Mouse (Mus musculus) intestine, embryonic 14.5 days (tissue): ENCODE measurements around the gene Kif26b. TPM values are rescaled to one million over a fixed set of nuclear protein-coding genes. Genes with fewer than 3 reads are reported as not detected.

Experiments used
- ATAC-seq: fragments of 200-750 bp; cut with Nextera tagmentation; replicated peaks from 2 replicates; pipeline ENCODE4 v1.8.0; 2017; ENCODE audit warnings: low read depth, moderate number of reproducible peaks, moderate TSS enrichment, moderate library complexity; ENCODE audit not compliant: low FRiP score, low TSS enrichment
- DNase-seq: peaks from one replicate; pipeline ENCODE4 v3.0.0-alpha.2; 2018; ENCODE audit warnings: low spot score
- H3K27ac ChIP-seq: fragments of 300-500 bp; sonication (generic); 2 replicates; pipeline ENCODE4 v1.5.1; 2014; ENCODE audit warnings: low read depth, mild to moderate bottlenecking, control low read depth
- H3K27me3 ChIP-seq: fragments of 300-500 bp; sonication (generic); replicated peaks from 2 replicates; pipeline ENCODE4 v1.6.1; 2014; ENCODE audit warnings: low read length, control low read depth; ENCODE audit not compliant: control insufficient read depth, insufficient read depth
- H3K36me3 ChIP-seq: fragments of 300-500 bp; sonication (generic); 2 replicates; pipeline ENCODE4 v1.6.1; 2014; ENCODE audit warnings: low read length, control low read depth; ENCODE audit not compliant: control insufficient read depth, insufficient read depth
- H3K4me1 ChIP-seq: fragments of 300-500 bp; sonication (generic); replicated peaks from 2 replicates; pipeline ENCODE4 v1.6.1; 2014; ENCODE audit warnings: low read length, control low read depth, mixed read lengths; ENCODE audit not compliant: control insufficient read depth, insufficient read depth
- H3K4me2 ChIP-seq: fragments of 300-500 bp; sonication (generic); 2 replicates; pipeline ENCODE4 v1.6.1; 2014; ENCODE audit warnings: low read length
- H3K4me3 ChIP-seq: fragments of 300-500 bp; sonication (generic); 2 replicates; pipeline ENCODE4 v1.5.1; 2014; ENCODE audit warnings: low read depth, low read length, control low read depth, mixed read lengths
- H3K9ac ChIP-seq: fragments of 300-500 bp; sonication (generic); 2 replicates; pipeline ENCODE4 v1.6.1; 2014; ENCODE audit warnings: mild to moderate bottlenecking, low read length
- H3K9me3 ChIP-seq: fragments of 300-500 bp; sonication (generic); 2 replicates; pipeline ENCODE4 v1.6.1; 2016; ENCODE audit warnings: low read length, control low read depth; ENCODE audit not compliant: control insufficient read depth
- WGBS: fragments of 180-500 bp; shearing (Covaris S2); extraction: QIAGEN DNeasy Blood & Tissue Kit; methylation state at CpG from one replicate; pipeline ENCODE4 v1.1.7; 2014; 5-methylcytosine and 5-hydroxymethylcytosine counted together
- polyA plus RNA-seq: library from polyadenylated mRNA; unstranded; fragments of >200 nt; fragmentation: Nextera tagmentation; extraction: Ambion mirVana; gene quantifications from 2 replicates; pipeline ENCODE4 v1.2.1, GENCODE M21; 2014

Gene Kif26b
- polyA plus RNA-seq, 1 experiment from 2014 or later = 8.8 TPM

DNA sequence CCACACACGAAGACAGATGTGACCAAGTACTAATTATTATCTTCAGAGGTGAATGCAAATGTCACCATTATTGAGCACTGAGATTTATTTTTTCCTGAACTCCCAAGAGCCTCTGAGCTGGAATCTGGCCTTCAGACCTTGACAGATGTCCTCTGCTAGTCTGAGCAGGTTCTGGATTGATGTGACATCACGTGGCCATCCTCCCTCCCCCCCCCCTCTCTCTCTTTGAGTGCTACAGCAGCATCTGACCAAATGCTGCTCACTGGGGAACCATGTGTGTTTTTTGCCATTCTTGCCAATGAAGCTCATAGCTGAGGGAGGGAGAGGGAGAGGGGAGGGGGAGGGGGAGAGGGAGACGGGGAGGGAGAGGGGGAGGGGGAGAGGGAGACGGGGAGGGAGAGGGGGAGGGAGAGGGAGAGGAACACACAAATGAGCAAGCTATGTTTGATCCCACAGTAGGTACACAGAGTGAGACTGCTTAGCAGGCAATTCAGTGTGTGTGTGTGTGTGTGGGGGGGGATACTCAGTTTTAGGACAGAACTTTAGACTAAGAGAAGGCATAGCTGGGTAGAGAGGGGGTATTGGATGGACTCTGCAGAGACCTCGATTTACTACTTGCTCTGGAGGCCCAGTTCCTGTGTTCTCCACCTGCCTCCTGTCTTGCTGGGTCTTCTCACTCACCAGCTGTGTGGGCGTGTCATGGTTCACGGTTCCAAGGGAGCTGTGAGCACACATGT lies 241.9 kb downstream of the Kif26b start:
- Histone ChIP-seq H3K27ac (no peak overlapping the region), H3K36me3 (no peaks in the 10 kb centered on the region), H3K4me3 (no peak overlapping the region), H3K9me3 (no peaks in the 10 kb centered on the region), H3K4me2 (no peak overlapping the region), H3K27me3 (no peaks in the 10 kb centered on the region), H3K4me1 (no peaks in the 10 kb centered on the region), H3K9ac (no peak overlapping the region)
- 61% methylated on average over 6 of the region's 7 CpGs for WGBS
- ATAC-seq (no peak), DNase-seq (peak; percentile 24)

GRCm38 (mm10) chr1:178779742-178780141 lies 250.8 kb downstream of the Kif26b start:
- WGBS = 55% methylated on average over 2 of the region's 2 CpGs
- no peak for ATAC-seq
- Histone ChIP-seq H3K4me1 (no peaks in the 10 kb centered on the region), H3K27ac (no peak overlapping the region), H3K36me3 (no peaks in the 10 kb centered on the region), H3K4me3 (no peak overlapping the region), H3K9ac (no peak overlapping the region), H3K9me3 (no peaks in the 10 kb centered on the region), H3K27me3 (no peaks in the 10 kb centered on the region), H3K4me2 (no peak overlapping the region)
- DNase-seq = no peak

GRCm38 (mm10) chr1:178784043-178784442 lies 255.1 kb downstream of the Kif26b start:
- H3K27me3 ChIP-seq = no peaks in the 10 kb centered on the region

DNA sequence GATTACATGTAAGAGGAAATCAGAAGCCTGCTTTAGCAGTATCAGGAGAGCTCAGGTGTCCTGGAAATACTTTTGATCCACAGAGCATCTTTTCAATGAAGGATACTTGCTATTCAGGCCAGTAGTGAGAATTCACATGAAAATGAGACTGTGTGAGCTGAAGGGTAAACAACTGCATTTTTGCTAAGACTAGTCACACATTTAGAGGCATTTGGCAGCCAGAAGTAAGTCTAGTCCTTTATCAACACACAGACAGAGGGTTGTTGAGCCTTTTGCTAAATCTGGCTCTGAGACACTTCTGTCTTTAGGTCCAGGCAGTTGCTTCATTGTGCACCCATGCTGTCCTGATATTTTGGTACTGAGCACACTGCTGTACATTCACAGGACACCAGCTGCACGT lies 262.3 kb downstream of the Kif26b start:
- no peak overlapping the region for H3K9ac ChIP-seq
- H3K9me3 ChIP-seq = no peaks in the 10 kb centered on the region
- ATAC-seq (no peak), DNase-seq (no peak)
- H3K4me2 ChIP-seq = no peak overlapping the region
- H3K4me1 ChIP-seq = peaks cover 7% of the 10 kb centered on the region; the same call in 1 of the 2 replicates
- WGBS = 27% methylated on average over 1 of the region's 1 CpGs
- no peak overlapping the region for H3K27ac ChIP-seq
- H3K27me3 ChIP-seq = no peaks in the 10 kb centered on the region
- H3K4me3 ChIP-seq = no peak overlapping the region
- no peaks in the 10 kb centered on the region for H3K36me3 ChIP-seq

More at GRCm38 (mm10) chr1:178784043-178784442, 255.1 kb downstream of the Kif26b start:
- H3K4me2 ChIP-seq = no peak overlapping the region
- H3K4me1 ChIP-seq = no peaks in the 10 kb centered on the region
- DNase-seq (no peak), ATAC-seq (no peak)
- 96% methylated on average over 6 of the region's 6 CpGs for WGBS
- H3K9me3 ChIP-seq = no peaks in the 10 kb centered on the region
- H3K36me3 ChIP-seq = no peaks in the 10 kb centered on the region
- no peak overlapping the region for H3K4me3 ChIP-seq
- no peak overlapping the region for H3K27ac ChIP-seq
- H3K9ac ChIP-seq = no peak overlapping the region

DNA sequence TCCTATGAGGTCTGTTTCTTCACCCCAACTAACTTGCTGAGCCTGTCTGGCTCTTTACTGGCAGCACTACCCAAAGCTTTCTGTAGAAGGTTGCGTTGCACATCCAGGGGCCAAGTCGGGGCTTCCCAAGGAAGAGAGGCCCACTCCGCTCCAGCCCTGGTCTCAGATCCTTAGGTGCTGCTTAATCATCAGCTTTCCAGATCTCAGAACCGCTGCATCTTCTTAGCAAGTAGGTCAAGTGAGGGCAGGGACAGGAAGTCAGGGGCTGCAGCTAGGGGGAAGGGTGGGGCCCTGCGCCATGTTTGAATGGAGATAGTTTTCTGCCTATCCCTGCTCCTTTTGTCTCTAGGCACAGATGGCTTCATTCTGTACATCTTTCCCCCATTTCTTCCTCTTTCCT lies 263.8 kb downstream of the Kif26b start:
- Histone ChIP-seq H3K4me1 (peaks cover 7% of the 10 kb centered on the region; the same call in 1 of the 2 replicates), H3K4me3 (no peak overlapping the region), H3K27ac (no peak overlapping the region), H3K9ac (no peak overlapping the region), H3K4me2 (no peak overlapping the region), H3K9me3 (no peaks in the 10 kb centered on the region), H3K36me3 (no peaks in the 10 kb centered on the region), H3K27me3 (no peaks in the 10 kb centered on the region)
- WGBS = 84% methylated on average over 5 of the region's 5 CpGs
- no peak for ATAC-seq
- DNase-seq = no peak

- Histone ChIP-seq H3K9me3 (no peaks in the 10 kb centered on the region), H3K27ac (no peak overlapping the region), H3K4me3 (no peak overlapping the region), H3K36me3 (no peaks in the 10 kb centered on the region), H3K4me1 (peaks cover 22% of the 10 kb centered on the region), H3K9ac (no peak overlapping the region), H3K4me2 (no peak overlapping the region), H3K27me3 (no peaks in the 10 kb centered on the region)
- no peak for DNase-seq
- ATAC-seq = no peak
- 94% methylated on average over 7 of the region's 7 CpGs for WGBS
These were observed 265.9 kb downstream of the Kif26b start for GRCm38 (mm10) chr1:178794866-178795265.

DNA sequence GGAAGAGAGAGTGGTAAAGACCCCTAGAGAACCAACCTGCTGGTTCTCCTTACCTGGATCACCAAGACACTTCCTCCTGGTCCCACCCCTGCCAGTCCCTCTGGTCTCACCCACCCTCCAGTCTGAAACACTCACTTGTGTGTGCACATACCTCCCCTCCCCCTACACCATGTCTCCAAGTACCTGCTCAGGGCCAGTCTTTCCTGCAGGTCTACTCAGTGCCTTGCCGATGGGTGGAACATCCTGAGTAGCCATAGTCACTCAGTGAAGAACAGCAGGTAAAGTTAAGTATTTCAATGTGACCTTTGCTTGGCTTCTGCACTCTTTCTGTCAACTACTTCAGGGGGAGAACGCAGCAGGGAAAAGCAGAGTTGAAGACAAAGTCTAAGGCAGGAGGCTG lies 268.5 kb downstream of the Kif26b start:
- 72% methylated on average over 2 of the region's 2 CpGs for WGBS
- H3K4me1 ChIP-seq = peaks cover 18% of the 10 kb centered on the region

GRCm38 (mm10) chr1:178798333-178798732 lies 269.4 kb downstream of the Kif26b start:
- DNase-seq (no peak), ATAC-seq (no peak)
- Histone ChIP-seq H3K36me3 (no peaks in the 10 kb centered on the region), H3K9ac (no peak overlapping the region), H3K4me1 (peaks cover 22% of the 10 kb centered on the region), H3K27me3 (no peaks in the 10 kb centered on the region), H3K4me3 (peak overlapping the region; percentile 15; the same call in 1 of the 2 replicates), H3K4me2 (peak overlapping the region; percentile 28), H3K9me3 (no peaks in the 10 kb centered on the region), H3K27ac (no peak overlapping the region)
- 3% methylated on average over 5 of the region's 5 CpGs for WGBS

More for the DNA sequence above, 268.5 kb downstream of the Kif26b start:
- H3K27ac ChIP-seq = no peak overlapping the region
- H3K27me3 ChIP-seq = no peaks in the 10 kb centered on the region
- no peak overlapping the region for H3K4me2 ChIP-seq
- H3K9me3 ChIP-seq = no peaks in the 10 kb centered on the region
- no peak for ATAC-seq
- H3K9ac ChIP-seq = no peak overlapping the region
- H3K36me3 ChIP-seq = no peaks in the 10 kb centered on the region
- no peak for DNase-seq
- H3K4me3 ChIP-seq = no peak overlapping the region

DNA sequence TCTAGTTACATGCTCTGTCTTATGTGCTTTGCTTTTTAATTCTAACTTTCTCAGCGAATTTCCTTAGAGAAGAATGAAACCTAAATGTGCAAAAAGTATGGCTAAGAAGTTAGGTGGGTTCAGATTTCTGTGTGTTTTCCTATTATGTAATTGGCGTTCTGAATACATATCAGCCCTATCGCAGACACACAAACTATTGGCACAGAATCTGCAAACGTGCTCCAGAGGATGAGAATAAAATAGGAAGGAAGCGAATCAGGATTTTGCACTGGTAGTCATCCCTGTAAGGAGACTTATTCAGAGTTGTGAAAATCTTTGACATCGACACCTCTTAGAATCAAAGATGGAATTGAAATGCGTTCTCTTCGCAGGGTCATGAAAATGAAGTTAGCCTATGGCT lies 270.0 kb downstream of the Kif26b start:
- 60% methylated on average over 8 of the region's 8 CpGs for WGBS
- peak overlapping the region; percentile 28 for H3K4me2 ChIP-seq
- H3K4me3 ChIP-seq = peak overlapping the region; percentile 15; the same call in 1 of the 2 replicates
- H3K9ac ChIP-seq = no peak overlapping the region
- H3K9me3 ChIP-seq = no peaks in the 10 kb centered on the region
- no peaks in the 10 kb centered on the region for H3K27me3 ChIP-seq
- peak overlapping the region; percentile 22; the same call in 1 of the 2 replicates for H3K27ac ChIP-seq
- DNase-seq (no peak), ATAC-seq (no peak)
- peaks cover 22% of the 10 kb centered on the region for H3K4me1 ChIP-seq
- H3K36me3 ChIP-seq = no peaks in the 10 kb centered on the region
